Mouse (Mus musculus): Measurements from ENCODE around the gene Chst11. TPM values are rescaled to one million over a fixed set of nuclear protein-coding genes. Genes with fewer than 3 reads are reported as not detected.

The Chst11 gene
- polyA plus RNA-seq, 1 experiment from 2014 or later, result 3.2 TPM

- Histone ChIP-seq H3K27ac (ENCODE audit: low read length) (no peak overlapping the region), H3K4me1 (ENCODE audit: control insufficient read depth, insufficient read depth, low read length) (peaks cover 10% of the 10 kb centered on the region), H3K4me3 (ENCODE audit: low read depth, low read length) (no peak overlapping the region), H3K36me3 (ENCODE audit: control insufficient read depth, insufficient read depth, low read length) (no peaks in the 10 kb centered on the region), H3K4me2 (ENCODE audit: low read length) (no peak overlapping the region), H3K9me3 (replicated peaks; ENCODE audit: control insufficient read depth, low read length, poor library complexity, severe bottlenecking) (no peaks in the 10 kb centered on the region), H3K9ac (ENCODE audit: low read depth, low read length) (no peak overlapping the region), H3K27me3 (ENCODE audit: control insufficient read depth, insufficient read depth, low read depth, low read length) (no peaks in the 10 kb centered on the region)
- WGBS, result 96% methylated on average over 3 of the region's 3 CpGs
- no peak for ATAC-seq
Measured at GRCm38 (mm10) chr10:83124560-83124959, 139.3 kb downstream of the Chst11 start.

GRCm38 (mm10) chr10:83126447-83126846 lies 141.1 kb downstream of the Chst11 start:
- H3K27me3 ChIP-seq (ENCODE audit: control insufficient read depth, insufficient read depth, low read depth, low read length), result no peaks in the 10 kb centered on the region
- no peak overlapping the region for H3K27ac ChIP-seq (ENCODE audit: low read length)
- H3K36me3 ChIP-seq (ENCODE audit: control insufficient read depth, insufficient read depth, low read length), result no peaks in the 10 kb centered on the region
- peak overlapping the region; percentile 41; the same call in 1 of the 2 replicates for H3K9ac ChIP-seq (ENCODE audit: low read depth, low read length)
- H3K4me1 ChIP-seq (ENCODE audit: control insufficient read depth, insufficient read depth, low read length), result peaks cover 15% of the 10 kb centered on the region
- no peaks in the 10 kb centered on the region for H3K9me3 ChIP-seq (replicated peaks; ENCODE audit: control insufficient read depth, low read length, poor library complexity, severe bottlenecking)
- H3K4me3 ChIP-seq (ENCODE audit: low read depth, low read length), result no peak overlapping the region
- no peak overlapping the region for H3K4me2 ChIP-seq (ENCODE audit: low read length)
- ATAC-seq, result no peak
- 56% methylated on average over 9 of the region's 9 CpGs for WGBS

- Histone ChIP-seq H3K27me3 (ENCODE audit: control insufficient read depth, insufficient read depth, low read depth, low read length) (no peaks in the 10 kb centered on the region), H3K27ac (ENCODE audit: low read length) (no peak overlapping the region), H3K4me3 (ENCODE audit: low read depth, low read length) (no peak overlapping the region), H3K9me3 (replicated peaks; ENCODE audit: control insufficient read depth, low read length, poor library complexity, severe bottlenecking) (no peaks in the 10 kb centered on the region), H3K9ac (ENCODE audit: low read depth, low read length) (no peak overlapping the region), H3K4me2 (ENCODE audit: low read length) (no peak overlapping the region), H3K4me1 (ENCODE audit: control insufficient read depth, insufficient read depth, low read length) (peaks cover 15% of the 10 kb centered on the region), H3K36me3 (ENCODE audit: control insufficient read depth, insufficient read depth, low read length) (no peaks in the 10 kb centered on the region)
- WGBS, result 66% methylated on average over 8 of the region's 8 CpGs
- ATAC-seq, result no peak
Measured at GRCm38 (mm10) chr10:83128435-83128834, 143.1 kb downstream of the Chst11 start.

GRCm38 (mm10) chr10:83129624-83130218 lies 144.4 kb downstream of the Chst11 start:
- Histone ChIP-seq H3K9ac (ENCODE audit: low read depth, low read length) (no peak overlapping the region), H3K27ac (ENCODE audit: low read length) (no peak overlapping the region), H3K4me3 (ENCODE audit: low read depth, low read length) (no peak overlapping the region), H3K36me3 (ENCODE audit: control insufficient read depth, insufficient read depth, low read length) (no peaks in the 10 kb centered on the region), H3K4me1 (ENCODE audit: control insufficient read depth, insufficient read depth, low read length) (peaks cover 22% of the 10 kb centered on the region), H3K27me3 (ENCODE audit: control insufficient read depth, insufficient read depth, low read depth, low read length) (no peaks in the 10 kb centered on the region), H3K4me2 (ENCODE audit: low read length) (no peak overlapping the region), H3K9me3 (replicated peaks; ENCODE audit: control insufficient read depth, low read length, poor library complexity, severe bottlenecking) (no peaks in the 10 kb centered on the region)
- WGBS, result 59% methylated on average over 8 of the region's 8 CpGs
- no peak for ATAC-seq

GRCm38 (mm10) chr10:83130611-83131010 lies 145.3 kb downstream of the Chst11 start:
- Histone ChIP-seq H3K4me3 (ENCODE audit: low read depth, low read length) (no peak overlapping the region), H3K9me3 (replicated peaks; ENCODE audit: control insufficient read depth, low read length, poor library complexity, severe bottlenecking) (no peaks in the 10 kb centered on the region), H3K4me2 (ENCODE audit: low read length) (no peak overlapping the region), H3K36me3 (ENCODE audit: control insufficient read depth, insufficient read depth, low read length) (no peaks in the 10 kb centered on the region), H3K9ac (ENCODE audit: low read depth, low read length) (no peak overlapping the region), H3K4me1 (ENCODE audit: control insufficient read depth, insufficient read depth, low read length) (peaks cover 27% of the 10 kb centered on the region), H3K27me3 (ENCODE audit: control insufficient read depth, insufficient read depth, low read depth, low read length) (no peaks in the 10 kb centered on the region), H3K27ac (ENCODE audit: low read length) (peak overlapping the region; percentile 44; the same call in 1 of the 2 replicates)
- 45% methylated on average over 8 of the region's 8 CpGs for WGBS
- no peak for ATAC-seq

GRCm38 (mm10) chr10:83131884-83132283 lies 146.6 kb downstream of the Chst11 start:
- no peak overlapping the region for H3K4me3 ChIP-seq (ENCODE audit: low read depth, low read length)
- H3K4me1 ChIP-seq (ENCODE audit: control insufficient read depth, insufficient read depth, low read length), result peaks cover 20% of the 10 kb centered on the region
- no peaks in the 10 kb centered on the region for H3K27me3 ChIP-seq (ENCODE audit: control insufficient read depth, insufficient read depth, low read depth, low read length)
- H3K9me3 ChIP-seq (replicated peaks; ENCODE audit: control insufficient read depth, low read length, poor library complexity, severe bottlenecking), result no peaks in the 10 kb centered on the region
- H3K36me3 ChIP-seq (ENCODE audit: control insufficient read depth, insufficient read depth, low read length), result no peaks in the 10 kb centered on the region
- no peak overlapping the region for H3K4me2 ChIP-seq (ENCODE audit: low read length)
- no peak overlapping the region for H3K9ac ChIP-seq (ENCODE audit: low read depth, low read length)
- ATAC-seq, result no peak
- H3K27ac ChIP-seq (ENCODE audit: low read length), result no peak overlapping the region
- WGBS, result 97% methylated on average over 1 of the region's 1 CpGs

- Histone ChIP-seq H3K4me3 (ENCODE audit: low read depth, low read length) (no peak overlapping the region), H3K9me3 (replicated peaks; ENCODE audit: control insufficient read depth, low read length, poor library complexity, severe bottlenecking) (no peaks in the 10 kb centered on the region), H3K4me2 (ENCODE audit: low read length) (peak overlapping the region; percentile 19; the same call in 1 of the 2 replicates), H3K27ac (ENCODE audit: low read length) (no peak overlapping the region), H3K27me3 (ENCODE audit: control insufficient read depth, insufficient read depth, low read depth, low read length) (no peaks in the 10 kb centered on the region), H3K36me3 (ENCODE audit: control insufficient read depth, insufficient read depth, low read length) (no peaks in the 10 kb centered on the region), H3K4me1 (ENCODE audit: control insufficient read depth, insufficient read depth, low read length) (peaks cover 20% of the 10 kb centered on the region), H3K9ac (ENCODE audit: low read depth, low read length) (no peak overlapping the region)
- 17% methylated on average over 16 of the region's 16 CpGs for WGBS
- ATAC-seq, result no peak
Measured at GRCm38 (mm10) chr10:83133866-83134570, 148.7 kb downstream of the Chst11 start.

GRCm38 (mm10) chr10:83134896-83135295 lies 149.6 kb downstream of the Chst11 start:
- H3K9ac ChIP-seq (ENCODE audit: low read depth, low read length), result no peak overlapping the region
- no peak overlapping the region for H3K4me2 ChIP-seq (ENCODE audit: low read length)
- no peaks in the 10 kb centered on the region for H3K9me3 ChIP-seq (replicated peaks; ENCODE audit: control insufficient read depth, low read length, poor library complexity, severe bottlenecking)
- 22% methylated on average over 10 of the region's 10 CpGs for WGBS
- H3K4me1 ChIP-seq (ENCODE audit: control insufficient read depth, insufficient read depth, low read length), result peaks cover 22% of the 10 kb centered on the region
- H3K27me3 ChIP-seq (ENCODE audit: control insufficient read depth, insufficient read depth, low read depth, low read length), result no peaks in the 10 kb centered on the region
- H3K27ac ChIP-seq (ENCODE audit: low read length), result no peak overlapping the region
- ATAC-seq, result no peak
- no peaks in the 10 kb centered on the region for H3K36me3 ChIP-seq (ENCODE audit: control insufficient read depth, insufficient read depth, low read length)
- no peak overlapping the region for H3K4me3 ChIP-seq (ENCODE audit: low read depth, low read length)

GRCm38 (mm10) chr10:83135963-83136362 lies 150.7 kb downstream of the Chst11 start:
- H3K36me3 ChIP-seq (ENCODE audit: control insufficient read depth, insufficient read depth, low read length), result no peaks in the 10 kb centered on the region
- ATAC-seq, result no peak
- H3K9me3 ChIP-seq (replicated peaks; ENCODE audit: control insufficient read depth, low read length, poor library complexity, severe bottlenecking), result no peaks in the 10 kb centered on the region
- no peak overlapping the region for H3K27ac ChIP-seq (ENCODE audit: low read length)
- no peaks in the 10 kb centered on the region for H3K27me3 ChIP-seq (ENCODE audit: control insufficient read depth, insufficient read depth, low read depth, low read length)
- peaks cover 17% of the 10 kb centered on the region for H3K4me1 ChIP-seq (ENCODE audit: control insufficient read depth, insufficient read depth, low read length)
- H3K9ac ChIP-seq (ENCODE audit: low read depth, low read length), result no peak overlapping the region
- H3K4me3 ChIP-seq (ENCODE audit: low read depth, low read length), result no peak overlapping the region
- H3K4me2 ChIP-seq (ENCODE audit: low read length), result no peak overlapping the region
- 100% methylated on average over 1 of the region's 1 CpGs for WGBS

All from midbrain, embryonic 16.5 days (tissue).